Mouse (Mus musculus) forebrain, postnatal 0 days (tissue): ENCODE results near the gene Htr1f. TPM values are rescaled to one million over a fixed set of nuclear protein-coding genes. Genes with fewer than 3 reads are reported as not detected.

Source experiments
- ATAC-seq: fragments of 200-750 bp; cut with Nextera tagmentation; 2 replicates; pipeline ENCODE4 v1.8.0; 2017; ENCODE audit warnings: mild to moderate bottlenecking, moderate library complexity
- DNase-seq: peaks from one replicate; pipeline ENCODE4 v3.0.0-alpha.2; 2015
- H3K27ac ChIP-seq: fragments of 300-500 bp; sonication (generic); 2 replicates; pipeline ENCODE4 v1.5.1; 2014; ENCODE audit warnings: low read depth, mild to moderate bottlenecking, antibody characterized with exemption, low read length, moderate library complexity, mixed read lengths
- H3K27me3 ChIP-seq: fragments of 300-500 bp; sonication (generic); 2 replicates; pipeline ENCODE4 v1.6.1; 2014; ENCODE audit warnings: mild to moderate bottlenecking, low read length, mixed read lengths; ENCODE audit not compliant: insufficient read depth
- H3K36me3 ChIP-seq: fragments of 300-500 bp; sonication (generic); 2 replicates; pipeline ENCODE4 v1.6.1; 2014; ENCODE audit warnings: mild to moderate bottlenecking, moderate library complexity; ENCODE audit not compliant: insufficient read depth
- H3K4me1 ChIP-seq: fragments of 300-500 bp; sonication (generic); 2 replicates; pipeline ENCODE4 v1.6.1; 2014; ENCODE audit warnings: antibody characterized with exemption; ENCODE audit not compliant: insufficient read depth
- H3K4me2 ChIP-seq: fragments of 300-500 bp; sonication (generic); 2 replicates; pipeline ENCODE4 v1.6.1; 2014; ENCODE audit warnings: low read depth, mild to moderate bottlenecking, moderate library complexity
- H3K4me3 ChIP-seq: fragments of 300-500 bp; sonication (generic); 2 replicates; pipeline ENCODE4 v1.5.1; 2014; ENCODE audit warnings: low read depth, low read length, mixed read lengths
- H3K9ac ChIP-seq: fragments of 300-500 bp; sonication (generic); 2 replicates; pipeline ENCODE4 v1.6.1; 2014; ENCODE audit warnings: mild to moderate bottlenecking
- H3K9me3 ChIP-seq: fragments of 300-500 bp; sonication (generic); 2 replicates; pipeline ENCODE4 v1.6.1; 2016; ENCODE audit warnings: low read length
- CTCF ChIP-seq: sonication (generic); IDR thresholded peaks from 2 replicates; pipeline ENCODE4 v1.5.1; 2016; ENCODE audit warnings: antibody characterized with exemption, control low read depth, low read depth
- WGBS: fragments of 180-500 bp; shearing (Covaris S2); extraction: QIAGEN DNeasy Blood & Tissue Kit; methylation state at CpG from one replicate; pipeline ENCODE4 v1.1.7; 2014; 5-methylcytosine and 5-hydroxymethylcytosine counted together
- polyA plus RNA-seq: library from polyadenylated mRNA; unstranded; fragments of >200 nt; fragmentation: Nextera tagmentation; extraction: Ambion mirVana; gene quantifications from 2 replicates; pipeline ENCODE4 v1.2.1, GENCODE M21; 2015
- total RNA-seq: library from RNA; depleted of rRNA; stranded (reverse); fragments of >200 nt; gene quantifications from 2 replicates; pipeline ENCODE4 v1.2.3, GENCODE M21; 2014

Htr1f gene
- total and polyA plus RNA-seq, 2 experiments from 2014 or later, result 0.58 to 1.2 TPM

DNA sequence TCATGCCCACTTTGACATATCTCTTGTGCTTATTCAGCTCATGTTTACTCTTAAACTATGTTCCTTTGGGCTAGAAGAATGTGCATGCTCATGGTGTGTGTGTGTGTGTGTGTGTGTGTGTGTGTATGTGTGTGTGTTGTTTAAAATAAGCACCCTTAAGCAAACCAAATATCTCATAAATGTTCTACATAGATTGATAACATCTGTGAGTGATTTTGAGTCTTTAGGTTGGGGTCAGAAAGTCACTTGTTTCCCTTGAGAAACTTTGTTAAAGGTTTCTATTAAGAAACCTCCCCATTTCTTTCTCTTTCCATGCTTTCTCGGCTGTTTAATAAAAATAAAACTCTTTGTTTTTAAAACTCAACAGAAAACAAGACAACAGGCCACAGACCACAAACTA, 88.1 kb downstream of the Htr1f start:
- Histone ChIP-seq H3K4me2 (no peak overlapping the region), H3K36me3 (no peaks in the 10 kb centered on the region), H3K9ac (no peak overlapping the region), H3K27me3 (no peaks in the 10 kb centered on the region), H3K4me3 (no peak overlapping the region), H3K27ac (no peak overlapping the region), H3K4me1 (no peaks in the 10 kb centered on the region), H3K9me3 (no peaks in the 10 kb centered on the region)
- ATAC-seq, result no peak
- no peak for DNase-seq
- WGBS, result 81% methylated on average over 1 of the region's 1 CpGs
- TF ChIP-seq CTCF, result no peak

GRCm38 (mm10) chr16:65015241-65015640, 90.4 kb downstream of the Htr1f start:
- Histone ChIP-seq H3K27ac (no peak overlapping the region), H3K9ac (no peak overlapping the region), H3K4me3 (no peak overlapping the region), H3K4me2 (no peak overlapping the region), H3K27me3 (no peaks in the 10 kb centered on the region), H3K36me3 (no peaks in the 10 kb centered on the region), H3K9me3 (no peaks in the 10 kb centered on the region), H3K4me1 (no peaks in the 10 kb centered on the region)
- no peak for TF ChIP-seq CTCF
- 76% methylated on average over 4 of the region's 4 CpGs for WGBS
- DNase-seq (no peak), ATAC-seq (no peak)

- Histone ChIP-seq H3K27me3 (no peaks in the 10 kb centered on the region), H3K4me3 (no peak overlapping the region), H3K4me1 (no peaks in the 10 kb centered on the region), H3K27ac (no peak overlapping the region), H3K9me3 (peaks cover 5% of the 10 kb centered on the region; the same call in 1 of the 2 replicates), H3K36me3 (no peaks in the 10 kb centered on the region), H3K4me2 (no peak overlapping the region), H3K9ac (no peak overlapping the region)
- TF ChIP-seq CTCF, result no peak
- peak; percentile 42 for DNase-seq
- ATAC-seq, result peak; percentile 95
- WGBS, result 26% methylated on average over 6 of the region's 6 CpGs
Measured at GRCm38 (mm10) chr16:65001993-65002821, 103.4 kb downstream of the Htr1f start.

- Histone ChIP-seq H3K9me3 (no peaks in the 10 kb centered on the region), H3K27me3 (no peaks in the 10 kb centered on the region), H3K27ac (no peak overlapping the region), H3K4me2 (no peak overlapping the region), H3K36me3 (no peaks in the 10 kb centered on the region), H3K4me1 (no peaks in the 10 kb centered on the region), H3K4me3 (no peak overlapping the region), H3K9ac (no peak overlapping the region)
- no peak for DNase-seq
- no peak for TF ChIP-seq CTCF
- ATAC-seq, result no peak
- 84% methylated on average over 3 of the region's 3 CpGs for WGBS
Measured at GRCm38 (mm10) chr16:64989279-64989800, 116.3 kb downstream of the Htr1f start.

- WGBS, result 94% methylated on average over 6 of the region's 6 CpGs
- Histone ChIP-seq H3K36me3 (no peaks in the 10 kb centered on the region), H3K4me1 (no peaks in the 10 kb centered on the region), H3K4me2 (no peak overlapping the region), H3K4me3 (no peak overlapping the region), H3K27me3 (no peaks in the 10 kb centered on the region), H3K9ac (no peak overlapping the region), H3K27ac (no peak overlapping the region), H3K9me3 (no peaks in the 10 kb centered on the region)
- no peak for DNase-seq
- ATAC-seq, result no peak
- TF ChIP-seq CTCF, result no peak
Measured at GRCm38 (mm10) chr16:64987564-64987963, 118.1 kb downstream of the Htr1f start.

DNA sequence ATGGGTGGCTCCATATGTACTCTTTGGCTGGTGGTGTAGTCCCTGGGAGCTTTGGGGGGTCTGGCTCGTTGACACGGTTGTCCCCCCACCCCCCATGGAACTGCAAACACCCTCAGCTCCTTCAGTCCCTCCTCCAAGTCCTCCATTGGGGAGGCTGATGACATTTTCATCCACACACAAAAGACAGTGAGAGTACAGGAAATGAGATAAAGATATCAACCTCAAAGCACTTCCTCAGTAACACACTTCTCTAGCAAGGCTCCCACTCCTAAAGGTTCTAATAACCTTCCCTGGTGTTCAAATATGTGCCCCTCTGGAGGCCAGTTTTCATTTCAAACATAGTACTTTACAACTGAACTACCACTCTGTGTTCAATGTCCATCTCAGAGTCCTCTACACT, 118.6 kb downstream of the Htr1f start:
- Histone ChIP-seq H3K27ac (no peak overlapping the region), H3K4me3 (no peak overlapping the region), H3K9me3 (no peaks in the 10 kb centered on the region), H3K4me1 (no peaks in the 10 kb centered on the region), H3K9ac (no peak overlapping the region), H3K27me3 (no peaks in the 10 kb centered on the region), H3K36me3 (no peaks in the 10 kb centered on the region), H3K4me2 (no peak overlapping the region)
- ATAC-seq, result no peak
- 73% methylated on average over 2 of the region's 2 CpGs for WGBS
- no peak for DNase-seq
- no peak for TF ChIP-seq CTCF

- DNase-seq (no peak), ATAC-seq (no peak)
- Histone ChIP-seq H3K36me3 (no peaks in the 10 kb centered on the region), H3K9me3 (no peaks in the 10 kb centered on the region), H3K27me3 (no peaks in the 10 kb centered on the region), H3K27ac (no peak overlapping the region), H3K9ac (no peak overlapping the region), H3K4me1 (no peaks in the 10 kb centered on the region), H3K4me3 (no peak overlapping the region), H3K4me2 (no peak overlapping the region)
- TF ChIP-seq CTCF, result no peak
- 81% methylated on average over 5 of the region's 5 CpGs for WGBS
Measured at GRCm38 (mm10) chr16:64974636-64975035, 131.0 kb downstream of the Htr1f start.
